Mouse (Mus musculus): ENCODE measurements around the gene Ptpn5. TPM values are rescaled to one million over a fixed set of nuclear protein-coding genes. Genes with fewer than 3 reads are reported as not detected.

Gene Ptpn5
- polyA plus RNA-seq, 1 experiment from 2014 or later: 2.0 TPM

DNA sequence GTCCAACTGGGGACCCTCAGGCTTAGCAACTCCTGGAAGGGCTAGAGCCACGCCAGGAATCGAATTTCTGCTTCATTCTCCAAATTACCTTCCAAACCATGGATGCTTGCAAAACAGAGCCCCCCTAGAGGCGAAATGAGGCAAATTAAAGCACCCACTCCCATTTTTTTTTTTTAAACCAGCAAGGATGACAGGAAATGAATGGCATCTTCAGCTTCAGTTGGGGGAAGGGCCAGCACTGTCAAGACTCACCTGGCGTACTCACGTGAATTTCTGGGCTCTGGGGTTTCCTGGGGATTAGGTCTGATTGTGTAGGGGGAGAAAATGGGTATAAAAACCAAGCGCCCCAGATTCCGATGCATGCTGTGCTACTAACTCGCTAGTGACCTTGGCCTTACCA, 2.2 kb downstream of the Ptpn5 start:
- Histone ChIP-seq H3K9ac (ENCODE audit: low read depth, low read length) (no peak overlapping the region; the same call in 1 of the 2 replicates), H3K36me3 (ENCODE audit: control insufficient read depth, insufficient read depth, low read length) (no peaks in the 10 kb centered on the region), H3K27me3 (replicated peaks; ENCODE audit: control insufficient read depth, insufficient read depth, low read length) (peaks cover 60% of the 10 kb centered on the region), H3K4me1 (ENCODE audit: control insufficient read depth, insufficient read depth, low read length) (no peaks in the 10 kb centered on the region), H3K9me3 (ENCODE audit: control insufficient read depth, low read length) (no peaks in the 10 kb centered on the region), H3K4me2 (ENCODE audit: low read depth, low read length) (no peak overlapping the region), H3K27ac (replicated peaks; ENCODE audit: low read depth, low read length) (no peak overlapping the region), H3K4me3 (ENCODE audit: low read depth, low read length) (no peak overlapping the region)
- 28% methylated on average over 8 of the region's 8 CpGs for WGBS
- no peak for DNase-seq (ENCODE audit: low spot score)
- ATAC-seq (ENCODE audit: low read depth): no peak

DNA sequence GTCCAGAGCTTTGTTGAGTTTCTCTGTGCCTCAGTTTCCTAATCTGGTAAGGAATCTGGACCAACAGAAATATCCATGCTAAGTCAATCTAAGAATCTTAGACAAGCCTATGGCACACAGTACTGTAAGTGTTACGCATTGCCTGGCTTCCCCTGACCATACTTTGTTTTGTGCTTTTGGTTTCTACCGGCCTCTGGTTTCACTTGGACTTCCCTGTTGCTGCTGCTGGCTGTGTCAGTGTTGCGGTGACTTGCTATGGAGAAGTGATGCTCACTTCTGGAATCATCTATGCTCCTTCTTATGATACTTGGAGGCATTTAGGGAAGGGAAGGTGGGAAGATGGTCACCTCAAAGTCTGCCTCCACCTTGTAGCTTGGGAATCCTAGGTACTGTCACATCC, 11.5 kb downstream of the Ptpn5 start:
- no peak for ATAC-seq (ENCODE audit: low read depth)
- WGBS: 95% methylated on average over 3 of the region's 3 CpGs
- DNase-seq (ENCODE audit: low spot score): no peak

DNA sequence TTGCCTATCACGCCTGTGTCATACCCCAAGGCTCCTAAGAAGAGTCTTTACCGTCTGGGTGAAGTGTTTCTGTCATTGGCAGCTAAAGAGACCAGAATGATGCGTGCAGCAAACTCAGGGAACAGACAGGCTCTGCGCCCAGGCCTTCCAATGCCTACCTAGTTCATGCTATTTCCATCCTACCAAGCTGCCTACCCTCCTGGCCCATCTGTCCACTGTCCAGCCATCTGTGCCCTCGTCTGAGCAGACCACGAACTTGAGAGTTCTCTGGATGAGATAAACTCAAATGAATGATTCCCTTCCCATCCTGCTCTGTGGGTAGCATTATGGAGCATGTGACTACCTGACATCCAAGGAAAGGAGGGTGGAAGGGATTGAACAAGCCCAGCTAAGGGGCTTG, 16.8 kb downstream of the Ptpn5 start:
- H3K27ac ChIP-seq (replicated peaks; ENCODE audit: low read depth, low read length): no peak overlapping the region
- ATAC-seq (ENCODE audit: low read depth): no peak

More for the DNA sequence above, 11.5 kb downstream of the Ptpn5 start:
- H3K27me3 ChIP-seq (replicated peaks; ENCODE audit: control insufficient read depth, insufficient read depth, low read length): no peaks in the 10 kb centered on the region
- H3K4me1 ChIP-seq (ENCODE audit: control insufficient read depth, insufficient read depth, low read length): no peaks in the 10 kb centered on the region
- H3K4me2 ChIP-seq (ENCODE audit: low read depth, low read length): no peak overlapping the region
- H3K9me3 ChIP-seq (ENCODE audit: control insufficient read depth, low read length): no peaks in the 10 kb centered on the region
- H3K4me3 ChIP-seq (ENCODE audit: low read depth, low read length): no peak overlapping the region
- no peak overlapping the region for H3K27ac ChIP-seq (replicated peaks; ENCODE audit: low read depth, low read length)
- no peak overlapping the region for H3K9ac ChIP-seq (ENCODE audit: low read depth, low read length)
- no peaks in the 10 kb centered on the region for H3K36me3 ChIP-seq (ENCODE audit: control insufficient read depth, insufficient read depth, low read length)

DNA sequence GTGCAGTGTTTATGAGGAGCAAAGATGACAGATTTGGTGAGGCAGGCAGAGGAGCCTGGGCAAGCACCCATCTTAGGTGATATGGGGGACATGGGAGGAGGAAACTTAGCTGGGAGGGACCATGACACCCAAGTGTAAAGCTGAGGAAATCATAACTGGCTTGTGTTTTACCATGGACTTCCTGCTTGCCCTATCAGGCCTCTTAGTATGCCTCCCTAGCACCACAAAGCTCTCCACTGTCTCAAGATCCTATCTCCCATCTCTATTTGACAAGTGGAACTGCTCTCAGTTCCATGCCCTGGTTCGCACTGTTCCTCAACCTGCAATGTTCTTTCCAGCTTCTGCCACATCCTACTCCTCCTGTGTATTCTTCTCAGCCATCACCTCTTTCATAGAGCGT, 18.0 kb downstream of the Ptpn5 start:
- no peaks in the 10 kb centered on the region for H3K4me1 ChIP-seq (ENCODE audit: control insufficient read depth, insufficient read depth, low read length)
- DNase-seq (ENCODE audit: low spot score) (no peak), ATAC-seq (ENCODE audit: low read depth) (no peak)
- no peaks in the 10 kb centered on the region for H3K9me3 ChIP-seq (ENCODE audit: control insufficient read depth, low read length)
- H3K4me3 ChIP-seq (ENCODE audit: low read depth, low read length): no peak overlapping the region
- H3K27me3 ChIP-seq (replicated peaks; ENCODE audit: control insufficient read depth, insufficient read depth, low read length): no peaks in the 10 kb centered on the region
- no peak overlapping the region for H3K4me2 ChIP-seq (ENCODE audit: low read depth, low read length)
- WGBS: 90% methylated on average over 2 of the region's 2 CpGs
- no peaks in the 10 kb centered on the region for H3K36me3 ChIP-seq (ENCODE audit: control insufficient read depth, insufficient read depth, low read length)
- no peak overlapping the region for H3K9ac ChIP-seq (ENCODE audit: low read depth, low read length)
- H3K27ac ChIP-seq (replicated peaks; ENCODE audit: low read depth, low read length): no peak overlapping the region

More for the DNA sequence above, 16.8 kb downstream of the Ptpn5 start:
- H3K36me3 ChIP-seq (ENCODE audit: control insufficient read depth, insufficient read depth, low read length): no peaks in the 10 kb centered on the region
- H3K27me3 ChIP-seq (replicated peaks; ENCODE audit: control insufficient read depth, insufficient read depth, low read length): no peaks in the 10 kb centered on the region
- DNase-seq (ENCODE audit: low spot score): no peak
- H3K9ac ChIP-seq (ENCODE audit: low read depth, low read length): no peak overlapping the region
- no peaks in the 10 kb centered on the region for H3K9me3 ChIP-seq (ENCODE audit: control insufficient read depth, low read length)
- H3K4me2 ChIP-seq (ENCODE audit: low read depth, low read length): no peak overlapping the region
- no peak overlapping the region for H3K4me3 ChIP-seq (ENCODE audit: low read depth, low read length)
- H3K4me1 ChIP-seq (ENCODE audit: control insufficient read depth, insufficient read depth, low read length): no peaks in the 10 kb centered on the region
- 80% methylated on average over 6 of the region's 6 CpGs for WGBS

DNA sequence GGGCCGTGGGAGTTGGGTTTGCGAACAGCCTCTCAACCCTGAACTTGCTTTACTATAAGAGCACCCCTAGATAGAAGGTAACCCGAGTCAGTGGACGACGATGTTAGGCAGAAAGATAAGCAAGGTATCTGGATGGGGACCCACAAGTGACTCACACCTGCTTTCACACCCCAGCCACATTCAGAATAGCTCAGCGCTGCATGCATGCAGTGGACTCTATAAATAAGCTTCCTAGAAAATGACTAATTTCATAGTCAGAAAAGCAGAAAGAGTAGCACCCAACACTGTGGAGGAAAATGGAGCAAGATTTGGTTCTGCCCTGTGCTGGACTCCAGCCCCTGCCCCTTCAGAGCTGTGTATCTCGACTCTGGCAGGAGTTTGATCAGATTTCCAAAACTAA, 20.1 kb downstream of the Ptpn5 start:
- no peak overlapping the region for H3K9ac ChIP-seq (ENCODE audit: low read depth, low read length)
- no peaks in the 10 kb centered on the region for H3K9me3 ChIP-seq (ENCODE audit: control insufficient read depth, low read length)
- no peak for DNase-seq (ENCODE audit: low spot score)
- 87% methylated on average over 7 of the region's 7 CpGs for WGBS
- no peak overlapping the region for H3K27ac ChIP-seq (replicated peaks; ENCODE audit: low read depth, low read length)
- no peak for ATAC-seq (ENCODE audit: low read depth)
- no peak overlapping the region for H3K4me3 ChIP-seq (ENCODE audit: low read depth, low read length)
- no peaks in the 10 kb centered on the region for H3K36me3 ChIP-seq (ENCODE audit: control insufficient read depth, insufficient read depth, low read length)
- no peak overlapping the region for H3K4me2 ChIP-seq (ENCODE audit: low read depth, low read length)
- no peaks in the 10 kb centered on the region for H3K4me1 ChIP-seq (ENCODE audit: control insufficient read depth, insufficient read depth, low read length)
- H3K27me3 ChIP-seq (replicated peaks; ENCODE audit: control insufficient read depth, insufficient read depth, low read length): no peaks in the 10 kb centered on the region

DNA sequence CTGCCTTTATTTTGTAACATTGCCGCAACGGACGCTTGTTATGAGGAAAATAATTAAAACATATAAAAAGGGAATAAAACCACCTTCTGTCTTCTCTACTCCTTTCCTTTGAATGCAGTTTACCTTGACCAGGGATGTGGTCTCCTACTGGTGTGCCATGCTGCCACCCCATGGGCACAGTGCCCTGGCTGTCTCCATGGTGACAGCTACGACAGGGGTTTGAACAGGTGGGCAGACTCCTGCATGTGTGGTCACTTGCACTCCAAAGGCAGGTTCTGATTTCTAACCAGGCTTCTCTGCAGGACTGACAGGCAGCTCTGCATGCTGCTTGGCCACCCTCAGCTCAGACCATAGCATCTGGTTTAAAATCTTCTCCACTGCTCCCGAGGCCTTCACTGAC, 21.4 kb downstream of the Ptpn5 start:
- Histone ChIP-seq H3K9me3 (ENCODE audit: control insufficient read depth, low read length) (no peaks in the 10 kb centered on the region), H3K9ac (ENCODE audit: low read depth, low read length) (no peak overlapping the region)
- WGBS: 91% methylated on average over 5 of the region's 5 CpGs

DNA sequence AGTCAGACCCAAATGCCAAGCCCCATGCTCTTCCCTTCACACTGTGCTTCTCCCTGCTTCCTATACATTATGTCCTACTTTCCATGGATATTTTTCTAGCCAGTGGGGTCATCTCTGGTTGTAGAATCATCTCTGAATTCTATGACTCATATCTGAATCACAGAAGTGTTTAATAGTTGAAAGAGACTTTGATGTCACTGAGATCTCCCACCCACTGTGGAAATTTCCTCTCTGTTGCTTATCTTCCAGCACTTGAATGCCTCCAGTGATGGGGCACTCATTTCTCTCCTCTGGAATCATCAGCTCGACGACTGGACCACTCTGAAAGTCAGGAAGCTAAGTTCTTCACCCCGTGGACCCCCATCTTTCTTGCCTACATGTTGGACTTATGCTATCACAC, 22.4 kb downstream of the Ptpn5 start:
- Histone ChIP-seq H3K4me3 (ENCODE audit: low read depth, low read length) (no peak overlapping the region), H3K27ac (replicated peaks; ENCODE audit: low read depth, low read length) (no peak overlapping the region), H3K9me3 (ENCODE audit: control insufficient read depth, low read length) (no peaks in the 10 kb centered on the region), H3K27me3 (replicated peaks; ENCODE audit: control insufficient read depth, insufficient read depth, low read length) (no peaks in the 10 kb centered on the region), H3K4me1 (ENCODE audit: control insufficient read depth, insufficient read depth, low read length) (no peaks in the 10 kb centered on the region), H3K36me3 (ENCODE audit: control insufficient read depth, insufficient read depth, low read length) (no peaks in the 10 kb centered on the region), H3K4me2 (ENCODE audit: low read depth, low read length) (no peak overlapping the region), H3K9ac (ENCODE audit: low read depth, low read length) (no peak overlapping the region)
- ATAC-seq (ENCODE audit: low read depth): no peak
- 84% methylated on average over 3 of the region's 3 CpGs for WGBS
- DNase-seq (ENCODE audit: low spot score): no peak

More for the DNA sequence above, 21.4 kb downstream of the Ptpn5 start:
- no peak overlapping the region for H3K4me3 ChIP-seq (ENCODE audit: low read depth, low read length)
- no peak overlapping the region for H3K4me2 ChIP-seq (ENCODE audit: low read depth, low read length)
- DNase-seq (ENCODE audit: low spot score) (no peak), ATAC-seq (ENCODE audit: low read depth) (no peak)
- no peaks in the 10 kb centered on the region for H3K27me3 ChIP-seq (replicated peaks; ENCODE audit: control insufficient read depth, insufficient read depth, low read length)
- no peaks in the 10 kb centered on the region for H3K36me3 ChIP-seq (ENCODE audit: control insufficient read depth, insufficient read depth, low read length)
- H3K4me1 ChIP-seq (ENCODE audit: control insufficient read depth, insufficient read depth, low read length): no peaks in the 10 kb centered on the region
- no peak overlapping the region for H3K27ac ChIP-seq (replicated peaks; ENCODE audit: low read depth, low read length)

DNA sequence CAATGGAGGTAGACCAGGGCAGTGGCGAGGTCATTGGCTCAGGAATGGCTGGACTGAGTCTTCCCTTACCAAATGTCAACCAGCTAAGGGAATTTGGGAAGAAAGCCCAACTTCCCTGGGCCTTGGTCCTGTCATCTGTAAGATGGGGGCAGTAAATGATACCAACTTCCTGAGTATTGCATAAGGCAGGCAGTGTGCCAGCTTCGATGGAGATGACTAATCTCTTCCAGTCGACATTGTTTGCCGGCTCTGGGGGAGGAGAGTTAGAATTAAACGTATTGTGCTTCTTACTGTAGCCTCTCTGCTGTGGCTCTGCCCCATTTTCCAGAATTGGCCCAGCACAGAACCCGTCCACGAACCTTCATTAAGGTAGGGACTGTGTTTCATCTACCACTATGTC, 23.0 kb downstream of the Ptpn5 start:
- DNase-seq (ENCODE audit: low spot score) (peak; percentile 9), ATAC-seq (ENCODE audit: low read depth) (no peak)
- Histone ChIP-seq H3K4me2 (ENCODE audit: low read depth, low read length) (no peak overlapping the region), H3K36me3 (ENCODE audit: control insufficient read depth, insufficient read depth, low read length) (no peaks in the 10 kb centered on the region), H3K4me1 (ENCODE audit: control insufficient read depth, insufficient read depth, low read length) (no peaks in the 10 kb centered on the region), H3K9me3 (ENCODE audit: control insufficient read depth, low read length) (no peaks in the 10 kb centered on the region), H3K9ac (ENCODE audit: low read depth, low read length) (no peak overlapping the region), H3K4me3 (ENCODE audit: low read depth, low read length) (no peak overlapping the region), H3K27ac (replicated peaks; ENCODE audit: low read depth, low read length) (no peak overlapping the region), H3K27me3 (replicated peaks; ENCODE audit: control insufficient read depth, insufficient read depth, low read length) (no peaks in the 10 kb centered on the region)
- 70% methylated on average over 7 of the region's 7 CpGs for WGBS

DNA sequence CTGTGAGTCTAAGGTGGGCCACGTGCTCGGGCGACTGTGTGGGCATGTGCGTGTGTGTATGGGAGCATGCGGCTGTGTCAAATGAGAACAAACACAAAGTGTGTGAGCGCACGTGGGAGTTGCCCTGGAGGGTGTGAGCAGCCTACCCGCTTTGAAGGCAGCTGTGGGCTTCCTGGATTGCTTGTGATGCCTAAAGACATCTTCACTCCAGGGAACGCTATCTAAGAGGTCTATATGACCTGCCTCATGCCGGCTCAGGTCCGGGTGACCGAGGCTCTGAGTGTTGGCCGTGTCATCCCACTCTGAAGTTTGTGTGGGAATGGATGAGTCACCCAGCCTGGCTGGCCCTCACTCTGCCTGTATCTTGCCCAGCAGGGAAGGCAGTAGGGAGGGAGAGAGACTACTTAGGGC, 24.7 kb downstream of the Ptpn5 start:
- WGBS: 84% methylated on average over 13 of the region's 13 CpGs
- no peak for DNase-seq (ENCODE audit: low spot score)

More for the DNA sequence above, 24.7 kb downstream of the Ptpn5 start:
- Histone ChIP-seq H3K9ac (ENCODE audit: low read depth, low read length) (no peak overlapping the region), H3K36me3 (ENCODE audit: control insufficient read depth, insufficient read depth, low read length) (no peaks in the 10 kb centered on the region), H3K27me3 (replicated peaks; ENCODE audit: control insufficient read depth, insufficient read depth, low read length) (no peaks in the 10 kb centered on the region), H3K4me1 (ENCODE audit: control insufficient read depth, insufficient read depth, low read length) (no peaks in the 10 kb centered on the region), H3K27ac (replicated peaks; ENCODE audit: low read depth, low read length) (no peak overlapping the region), H3K4me2 (ENCODE audit: low read depth, low read length) (no peak overlapping the region), H3K9me3 (ENCODE audit: control insufficient read depth, low read length) (no peaks in the 10 kb centered on the region), H3K4me3 (ENCODE audit: low read depth, low read length) (no peak overlapping the region)
- ATAC-seq (ENCODE audit: low read depth): no peak

All from embryonic facial prominence, embryonic 14.5 days (tissue).